Mouse (Mus musculus): ENCODE measurements at regions not wholly inside any gene's neighbourhood (a gene's known extent, or its start where the extent isn't known, plus 50 kb on each side); places are given as distances from the start of the nearest gene placed in this dataset.
A peak's percentile ranks its signal among the peaks of the same experiment; 100 is the strongest.

DNA sequence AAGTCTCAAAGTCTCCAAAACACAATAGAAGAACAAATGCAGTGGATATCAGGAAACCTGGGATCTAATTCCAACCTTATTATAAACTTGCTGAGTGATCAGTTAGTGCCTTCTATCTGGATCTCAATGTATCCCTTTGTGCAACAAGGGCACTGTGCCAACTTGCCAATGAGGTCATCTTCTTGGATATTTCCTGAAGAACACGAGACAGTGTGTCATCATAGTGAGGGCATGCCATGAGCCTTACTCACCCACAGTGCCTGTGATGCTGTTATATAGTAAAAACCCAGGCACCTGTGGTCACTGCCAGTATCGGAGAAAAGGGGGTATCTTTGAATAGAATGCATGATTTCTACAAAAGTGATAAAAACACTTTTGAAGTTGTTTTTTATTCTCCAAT is 60.2 kb upstream of the Cd34 start:
- peaks cover 7% of the 10 kb centered on the region for H3K4me1 ChIP-seq (replicated peaks)
- H3K4me3 ChIP-seq = no peak overlapping the region
- no peaks in the 10 kb centered on the region for H3K27me3 ChIP-seq
- ATAC-seq (ENCODE audit: low FRiP score) = no peak
- H3K9me3 ChIP-seq = no peaks in the 10 kb centered on the region
- H3K9ac ChIP-seq = no peak overlapping the region
- no peak overlapping the region for H3K27ac ChIP-seq
- H3K36me3 ChIP-seq = no peaks in the 10 kb centered on the region
- 66% methylated on average over 2 of the region's 2 CpGs for WGBS
- H3K4me2 ChIP-seq = no peak overlapping the region

- H3K9me3 ChIP-seq = no peaks in the 10 kb centered on the region
- H3K4me1 ChIP-seq (replicated peaks) = peaks cover 7% of the 10 kb centered on the region
- H3K36me3 ChIP-seq = no peaks in the 10 kb centered on the region
- 23% methylated on average over 22 of the region's 22 CpGs for WGBS
- no peak overlapping the region for H3K27ac ChIP-seq
- ATAC-seq (ENCODE audit: low FRiP score) = peak; percentile 87
- H3K9ac ChIP-seq = no peak overlapping the region
- H3K4me3 ChIP-seq = no peak overlapping the region
- no peaks in the 10 kb centered on the region for H3K27me3 ChIP-seq
- H3K4me2 ChIP-seq = peak overlapping the region; percentile 30; the same call in 1 of the 2 replicates
Observed at GRCm38 (mm10) chr1:194879324-194880233, 59.0 kb upstream of the Cd34 start.

- Histone ChIP-seq H3K4me2 (no peak overlapping the region), H3K9ac (no peak overlapping the region), H3K4me1 (replicated peaks) (peaks cover 7% of the 10 kb centered on the region), H3K9me3 (no peaks in the 10 kb centered on the region), H3K4me3 (no peak overlapping the region), H3K27ac (no peak overlapping the region), H3K27me3 (no peaks in the 10 kb centered on the region), H3K36me3 (no peaks in the 10 kb centered on the region)
- no peak for ATAC-seq (ENCODE audit: low FRiP score)
Observed at GRCm38 (mm10) chr1:194881556-194882223, 56.9 kb upstream of the Cd34 start.

- no peak for ATAC-seq (ENCODE audit: low FRiP score)
- Histone ChIP-seq H3K27me3 (no peaks in the 10 kb centered on the region), H3K36me3 (no peaks in the 10 kb centered on the region), H3K27ac (no peak overlapping the region), H3K4me1 (replicated peaks) (no peaks in the 10 kb centered on the region), H3K4me3 (no peak overlapping the region), H3K9ac (no peak overlapping the region), H3K4me2 (no peak overlapping the region), H3K9me3 (no peaks in the 10 kb centered on the region)
- WGBS = 56% methylated on average over 5 of the region's 5 CpGs
Observed at GRCm38 (mm10) chr1:194885071-194885686, 53.4 kb upstream of the Cd34 start.

DNA sequence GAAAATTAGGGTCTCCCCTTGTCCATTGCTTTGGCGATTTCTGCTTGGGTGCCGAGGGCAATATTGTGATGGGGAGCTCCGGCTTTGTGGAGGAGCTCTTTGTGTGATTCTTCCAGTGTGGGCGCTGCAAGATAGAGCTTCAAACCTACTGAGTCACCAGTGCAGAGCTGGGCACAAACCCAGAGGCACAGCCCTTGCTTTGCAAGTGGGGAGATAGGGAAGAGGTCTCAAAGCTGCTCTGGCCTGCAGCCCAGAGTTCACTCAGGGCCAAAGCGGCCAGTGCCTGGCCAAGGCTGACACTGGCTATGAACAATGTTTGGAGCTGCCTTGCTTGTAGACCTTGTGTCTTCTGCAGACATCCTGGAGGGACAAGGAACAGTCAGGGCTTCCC is 52.9 kb upstream of the Cd34 start:
- no peaks in the 10 kb centered on the region for H3K4me1 ChIP-seq (replicated peaks)
- no peak overlapping the region for H3K9ac ChIP-seq
- 77% methylated on average over 5 of the region's 5 CpGs for WGBS
- no peak overlapping the region for H3K4me2 ChIP-seq
- no peak overlapping the region for H3K4me3 ChIP-seq
- ATAC-seq (ENCODE audit: low FRiP score) = no peak
- no peaks in the 10 kb centered on the region for H3K9me3 ChIP-seq
- no peak overlapping the region for H3K27ac ChIP-seq
- H3K27me3 ChIP-seq = no peaks in the 10 kb centered on the region
- no peaks in the 10 kb centered on the region for H3K36me3 ChIP-seq

All from hindbrain, embryonic 13.5 days (tissue).